ENCODE assay signal across 43 mouse cellular contexts in the genomic region with DNA sequence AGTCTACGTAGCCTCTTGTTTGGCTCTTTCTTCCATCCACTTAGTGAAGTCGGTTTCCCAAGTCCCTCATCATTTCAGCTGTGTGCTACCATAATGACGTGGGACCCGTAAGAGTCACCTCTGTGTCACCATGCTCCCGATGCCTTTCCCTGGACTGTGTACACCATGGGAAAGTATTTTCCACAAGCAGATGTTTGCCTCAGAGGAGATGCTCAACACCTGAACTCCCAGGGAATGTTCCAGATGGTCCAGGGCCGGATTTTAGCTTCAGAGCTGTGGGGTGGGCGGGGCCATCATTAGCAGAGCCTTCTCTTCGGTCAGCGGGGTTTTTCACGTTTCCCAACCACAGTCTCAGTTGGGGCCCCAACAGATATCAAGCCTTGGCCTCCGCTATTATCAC. TPM values are rescaled to one million over a fixed set of nuclear protein-coding genes. Genes with fewer than 3 reads are reported as not detected.
"Had no signal": no experiment of that assay in that cellular context is flagged by ENCODE, and none has a peak within 500 bp of the region (broad histone marks: within the 10 kb centered on the region; RNA-seq: fewer than 3 reads in every experiment).

No protein-coding gene starts in this region.

- H3K4me3 ChIP-seq: left cerebral cortex, adult 2 months; limb, embryonic 10.5 days; limb, embryonic 12.5 days; limb, embryonic 13.5 days; limb, embryonic 15.5 days; liver, embryonic 12.5 days; liver, embryonic 13.5 days; liver, embryonic 15.5 days; lung, embryonic 15.5 days; megakaryocyte, embryonic 14.5 days; midbrain, embryonic 10.5 days; midbrain, embryonic 12.5 days; midbrain, embryonic 13.5 days; midbrain, embryonic 15.5 days; myocyte; neural tube, embryonic 12.5 days had no signal

- ATAC-seq: liver, embryonic 12.5 days; liver, postnatal 0 days; lung, postnatal 0 days; midbrain, embryonic 13.5 days; midbrain, embryonic 15.5 days; midbrain, embryonic 16.5 days had no signal

- H3K36me3 ChIP-seq: limb, embryonic 10.5 days; limb, embryonic 12.5 days; limb, embryonic 13.5 days; limb, embryonic 15.5 days; liver, embryonic 12.5 days; liver, embryonic 13.5 days; liver, embryonic 15.5 days; lung, embryonic 15.5 days; midbrain, embryonic 10.5 days; midbrain, embryonic 12.5 days; midbrain, embryonic 13.5 days; midbrain, embryonic 15.5 days; neural tube, embryonic 12.5 days had no signal

- H3K9ac ChIP-seq: limb, embryonic 12.5 days; limb, embryonic 13.5 days; limb, embryonic 15.5 days; liver, embryonic 12.5 days; liver, embryonic 13.5 days; liver, embryonic 14.5 days; liver, embryonic 15.5 days; liver, postnatal 0 days; lung, embryonic 14.5 days; lung, embryonic 15.5 days; midbrain, embryonic 12.5 days; midbrain, embryonic 13.5 days; midbrain, embryonic 15.5 days; neural tube, embryonic 12.5 days had no signal

- H3K9me3 ChIP-seq: limb, embryonic 10.5 days; limb, embryonic 15.5 days; liver, embryonic 12.5 days; liver, embryonic 13.5 days; liver, embryonic 15.5 days; lung, embryonic 15.5 days; midbrain, embryonic 12.5 days; midbrain, embryonic 15.5 days had no signal

- DNase-seq: left cerebral cortex, postnatal 4 days; liver; liver, embryonic 13.5 days; liver, postnatal 0 days; lung, adult 18-20 months; lung, adult 2 months; lung, embryonic 14.5 days; lung, postnatal 10 days; lung, postnatal 14 days; lung, postnatal 36 days; lung, postnatal 4 days had no signal

- H3K27me3 ChIP-seq: limb, embryonic 12.5 days; limb, embryonic 13.5 days; limb, embryonic 15.5 days; liver, embryonic 12.5 days; liver, embryonic 13.5 days; liver, embryonic 15.5 days; lung, embryonic 15.5 days; megakaryocyte, embryonic 14.5 days; midbrain, embryonic 12.5 days; midbrain, embryonic 13.5 days; midbrain, embryonic 15.5 days; neural tube, embryonic 12.5 days had no signal

- H3K27ac ChIP-seq: left cerebral cortex, adult 2 months; limb, embryonic 10.5 days; limb, embryonic 12.5 days; limb, embryonic 13.5 days; limb, embryonic 15.5 days; liver, embryonic 12.5 days; liver, embryonic 13.5 days; liver, embryonic 14.5 days; liver, embryonic 15.5 days; lung, embryonic 15.5 days; macrophage; midbrain, embryonic 10.5 days; midbrain, embryonic 12.5 days; midbrain, embryonic 13.5 days; midbrain, embryonic 15.5 days; neural tube, embryonic 12.5 days had no signal

- H3K4me1 ChIP-seq: limb, embryonic 12.5 days; limb, embryonic 13.5 days; limb, embryonic 15.5 days; liver, embryonic 12.5 days; liver, embryonic 13.5 days; liver, embryonic 15.5 days; lung, embryonic 15.5 days; megakaryocyte, embryonic 14.5 days; midbrain, embryonic 10.5 days; midbrain, embryonic 12.5 days; midbrain, embryonic 13.5 days; midbrain, embryonic 15.5 days; neural tube, embryonic 12.5 days had no signal

- H3K4me2 ChIP-seq: limb, embryonic 12.5 days; limb, embryonic 13.5 days; limb, embryonic 15.5 days; liver, embryonic 11.5 days; liver, embryonic 12.5 days; liver, embryonic 13.5 days; liver, embryonic 15.5 days; lung, embryonic 14.5 days; lung, embryonic 15.5 days; midbrain, embryonic 12.5 days; midbrain, embryonic 13.5 days; midbrain, embryonic 15.5 days; neural tube, embryonic 12.5 days had no signal

RNA-seq across cellular contexts. Expression of gene Ofcc1, which starts 5.5 kb away (rescaled TPM):
- total RNA-seq: left cerebral cortex, adult 2 months; left cerebral cortex, adult 8-10 months; left cerebral cortex, postnatal 10 days; left cerebral cortex, postnatal 14 days; left cerebral cortex, postnatal 25 days; left cerebral cortex, postnatal 36 days; left cerebral cortex, postnatal 4 days; liver, adult 2 months; megakaryocyte-erythroid progenitor cell, adult 5-6 weeks; midbrain, postnatal 0 days; monocyte, adult 5-6 weeks had no signal
- polyA plus RNA-seq: limb, embryonic 13.5 days; liver, adult 2 months; liver, embryonic 11.5 days; liver, embryonic 12.5 days; liver, embryonic 13.5 days; liver, embryonic 14.5 days; liver, embryonic 15.5 days; liver, embryonic 16.5 days; liver, postnatal 0 days; lung, adult 2 months; lung, embryonic 14.5 days; lung, embryonic 15.5 days; lung, embryonic 16.5 days; lung, postnatal 0 days; macrophage; midbrain, embryonic 10.5 days; midbrain, embryonic 12.5 days; midbrain, embryonic 13.5 days; myocyte; neural tube, embryonic 11.5 days; neural tube, embryonic 12.5 days had no signal
